ENCODE assay signal across 18 mouse cellular contexts in genomic region chr12:29642915-29643314, GRCm38 (mm10).
DNase-seq lines count a peak whose midpoint lies in the region; ATAC-seq and TF ChIP-seq lines count a peak whose summit lies in the region.
"Had no signal": no experiment of that assay in that cellular context is flagged by ENCODE, and none has a peak within 500 bp of the region (broad histone marks: within the 10 kb centered on the region; RNA-seq: fewer than 3 reads in every experiment).

No protein-coding gene starts in this region.

- no peaks in the 10 kb centered on the region for H3K27me3 ChIP-seq in hindbrain, embryonic 11.5 days (ENCODE audit: control insufficient read depth, insufficient read depth, low read length)
- no peaks in the 10 kb centered on the region for H3K27me3 ChIP-seq in hindbrain, embryonic 10.5 days (ENCODE audit: insufficient read depth, poor library complexity, severe bottlenecking)
- H3K27me3 ChIP-seq in forebrain, embryonic 14.5 days (replicated peaks; ENCODE audit: control insufficient read depth, insufficient read depth, low read length), result no peaks in the 10 kb centered on the region
- no peaks in the 10 kb centered on the region for H3K27me3 ChIP-seq in hindbrain, embryonic 16.5 days (replicated peaks; ENCODE audit: control insufficient read depth, insufficient read depth, low read length)
- H3K27me3 ChIP-seq in midbrain, postnatal 0 days (ENCODE audit: insufficient read depth, low read length), result no peaks in the 10 kb centered on the region
- no peaks in the 10 kb centered on the region for H3K27me3 ChIP-seq in kidney, embryonic 16.5 days (ENCODE audit: insufficient read depth, low read length)
- H3K27me3 ChIP-seq: CH12.LX; heart, embryonic 15.5 days; kidney, embryonic 15.5 days had no signal

- H3K4me1 ChIP-seq in hindbrain, embryonic 11.5 days (replicated peaks; ENCODE audit: control insufficient read depth, insufficient read depth, low read length), result no peaks in the 10 kb centered on the region
- H3K4me1 ChIP-seq in hindbrain, embryonic 10.5 days (replicated peaks), result peaks cover 7% of the 10 kb centered on the region
- peaks cover 15% of the 10 kb centered on the region for H3K4me1 ChIP-seq in forebrain, embryonic 14.5 days (ENCODE audit: control insufficient read depth, insufficient read depth, low read length)
- peaks cover 14% of the 10 kb centered on the region for H3K4me1 ChIP-seq in hindbrain, embryonic 16.5 days (ENCODE audit: control insufficient read depth, insufficient read depth, low read depth, low read length)
- no peaks in the 10 kb centered on the region; the same call in 1 of the 2 replicates for H3K4me1 ChIP-seq in midbrain, postnatal 0 days (ENCODE audit: insufficient read depth, low read length)
- no peaks in the 10 kb centered on the region for H3K4me1 ChIP-seq in kidney, embryonic 16.5 days (ENCODE audit: insufficient read depth, low read length)
- H3K4me1 ChIP-seq: heart, embryonic 15.5 days; kidney, embryonic 15.5 days had no signal

- WGBS in hindbrain, embryonic 11.5 days, result 27% methylated on average over 4 of the region's 4 CpGs
- 28% methylated on average over 4 of the region's 4 CpGs for WGBS in hindbrain, embryonic 10.5 days
- WGBS in forebrain, embryonic 14.5 days, result 1% methylated on average over 4 of the region's 4 CpGs
- WGBS in hindbrain, embryonic 16.5 days, result 19% methylated on average over 4 of the region's 4 CpGs
- WGBS in midbrain, postnatal 0 days, result 8% methylated on average over 4 of the region's 4 CpGs
- WGBS in kidney, embryonic 16.5 days, result 5% methylated on average over 4 of the region's 4 CpGs

- no peak overlapping the region for H3K4me2 ChIP-seq in hindbrain, embryonic 11.5 days (replicated peaks; ENCODE audit: low read depth, low read length)
- H3K4me2 ChIP-seq in forebrain, embryonic 14.5 days (ENCODE audit: low read length), result no peak overlapping the region
- H3K4me2 ChIP-seq in hindbrain, embryonic 16.5 days (ENCODE audit: low read length), result no peak overlapping the region
- no peak overlapping the region for H3K4me2 ChIP-seq in midbrain, postnatal 0 days (ENCODE audit: low read depth, low read length, poor library complexity, severe bottlenecking)
- H3K4me2 ChIP-seq in kidney, embryonic 16.5 days (replicated peaks; ENCODE audit: low read depth, low read length), result no peak overlapping the region
- H3K4me2 ChIP-seq: heart, embryonic 15.5 days; kidney, embryonic 15.5 days; lung, embryonic 14.5 days had no signal

- no peak overlapping the region for H3K9ac ChIP-seq in hindbrain, embryonic 11.5 days (ENCODE audit: low read depth, low read length)
- H3K9ac ChIP-seq in forebrain, embryonic 14.5 days (ENCODE audit: low read length), result no peak overlapping the region; the same call in 1 of the 2 replicates
- 0 out of 2 replicates have a peak overlapping the region, but pooled peaks have one; percentile 35 for H3K9ac ChIP-seq in hindbrain, embryonic 16.5 days (ENCODE audit: low read depth, low read length)
- no peak overlapping the region for H3K9ac ChIP-seq in midbrain, postnatal 0 days (replicated peaks; ENCODE audit: low read length, poor library complexity, severe bottlenecking)
- H3K9ac ChIP-seq in kidney, embryonic 16.5 days (replicated peaks; ENCODE audit: low read length), result no peak overlapping the region
- H3K9ac ChIP-seq: heart, embryonic 15.5 days; kidney, embryonic 15.5 days; lung, embryonic 14.5 days had no signal

- H3K4me3 ChIP-seq in hindbrain, embryonic 11.5 days (ENCODE audit: low read depth, low read length), result no peak overlapping the region
- H3K4me3 ChIP-seq in hindbrain, embryonic 10.5 days, result no peak overlapping the region
- H3K4me3 ChIP-seq in forebrain, embryonic 14.5 days (ENCODE audit: low read depth, low read length), result no peak overlapping the region
- no peak overlapping the region for H3K4me3 ChIP-seq in hindbrain, embryonic 16.5 days (ENCODE audit: low read length)
- H3K4me3 ChIP-seq in midbrain, postnatal 0 days (ENCODE audit: low read depth, low read length), result no peak overlapping the region
- no peak overlapping the region for H3K4me3 ChIP-seq in kidney, embryonic 16.5 days (ENCODE audit: low read length)
- H3K4me3 ChIP-seq: heart, embryonic 15.5 days; kidney, embryonic 15.5 days; myocyte had no signal

- no peaks in the 10 kb centered on the region for H3K9me3 ChIP-seq in hindbrain, embryonic 11.5 days (ENCODE audit: control insufficient read depth, low read length)
- H3K9me3 ChIP-seq in hindbrain, embryonic 10.5 days, result no peaks in the 10 kb centered on the region
- no peaks in the 10 kb centered on the region for H3K9me3 ChIP-seq in forebrain, embryonic 14.5 days (replicated peaks; ENCODE audit: control insufficient read depth, low read length)
- no peaks in the 10 kb centered on the region for H3K9me3 ChIP-seq in hindbrain, embryonic 16.5 days (ENCODE audit: control insufficient read depth, low read length)
- no peaks in the 10 kb centered on the region for H3K9me3 ChIP-seq in midbrain, postnatal 0 days (ENCODE audit: low read length)
- no peaks in the 10 kb centered on the region for H3K9me3 ChIP-seq in kidney, embryonic 16.5 days (ENCODE audit: low read length)
- H3K9me3 ChIP-seq: heart, embryonic 15.5 days; kidney, embryonic 15.5 days had no signal

- intact Hi-C loops in left cerebral cortex, postnatal 25 days (cut with DNase I), result no loop called here

- peak overlapping the region; percentile 54; the same call in 1 of the 2 replicates for H3K27ac ChIP-seq in hindbrain, embryonic 11.5 days (ENCODE audit: low read depth, low read length)
- no peak overlapping the region for H3K27ac ChIP-seq in hindbrain, embryonic 10.5 days
- peak overlapping the region; percentile 79 for H3K27ac ChIP-seq in forebrain, embryonic 14.5 days (ENCODE audit: low read depth, low read length)
- H3K27ac ChIP-seq in hindbrain, embryonic 16.5 days (ENCODE audit: low read depth, low read length), result peak overlapping the region; percentile 73
- peak overlapping the region; percentile 33 for H3K27ac ChIP-seq in midbrain, postnatal 0 days (ENCODE audit: low read depth, low read length)
- H3K27ac ChIP-seq in kidney, embryonic 16.5 days (ENCODE audit: low read length), result no peak overlapping the region
- H3K27ac ChIP-seq: heart, embryonic 15.5 days; kidney, embryonic 15.5 days; macrophage had no signal

- no peak for TF ChIP-seq CTCF in midbrain, postnatal 0 days (IDR thresholded peaks at IDR 0.05)

- ATAC-seq in hindbrain, embryonic 11.5 days (ENCODE audit: low FRiP score), result peak; percentile 74; the same call in 1 of the 2 replicates
- peak; percentile 64; the same call in 1 of the 2 replicates for ATAC-seq in forebrain, embryonic 14.5 days
- peak; percentile 66 for ATAC-seq in hindbrain, embryonic 16.5 days
- ATAC-seq in midbrain, postnatal 0 days (ENCODE audit: low FRiP score), result no peak
- no peak for ATAC-seq in kidney, embryonic 16.5 days (ENCODE audit: low FRiP score, low TSS enrichment)
- ATAC-seq: activated CD4-positive, CD25-positive, alpha-beta regulatory T cell, adult 4 months; inflammation-experienced regulatory T-cells, adult 6 months had no signal

- no peak for DNase-seq in hindbrain, embryonic 11.5 days (ENCODE audit: low spot score)
- DNase-seq in hindbrain, embryonic 10.5 days (ENCODE audit: low spot score), result no peak
- DNase-seq in forebrain, embryonic 14.5 days (ENCODE audit: low spot score), result peak; percentile 77
- peak; percentile 58 for DNase-seq in midbrain, postnatal 0 days (ENCODE audit: low spot score)
- DNase-seq in embryo, embryonic 9.5 days (ENCODE audit: extremely low spot score), result no peak
- no peak for DNase-seq in left cerebral cortex, postnatal 25 days (ENCODE audit: low spot score in 2 of 2)
- DNase-seq: adrenal gland, postnatal 25 days; cerebellum, adult 9-11 months; lung, embryonic 14.5 days had no signal

- H3K36me3 ChIP-seq in hindbrain, embryonic 11.5 days (ENCODE audit: control insufficient read depth, insufficient read depth, low read length), result no peaks in the 10 kb centered on the region
- no peaks in the 10 kb centered on the region for H3K36me3 ChIP-seq in hindbrain, embryonic 10.5 days
- H3K36me3 ChIP-seq in forebrain, embryonic 14.5 days (ENCODE audit: control insufficient read depth, insufficient read depth, low read length), result peaks cover 10% of the 10 kb centered on the region; the same call in 1 of the 2 replicates
- peaks cover 3% of the 10 kb centered on the region for H3K36me3 ChIP-seq in hindbrain, embryonic 16.5 days (ENCODE audit: control insufficient read depth, insufficient read depth, low read length)
- H3K36me3 ChIP-seq in midbrain, postnatal 0 days (ENCODE audit: insufficient read depth, low read length), result peaks cover 3% of the 10 kb centered on the region; the same call in 1 of the 2 replicates
- no peaks in the 10 kb centered on the region for H3K36me3 ChIP-seq in kidney, embryonic 16.5 days (ENCODE audit: insufficient read depth, low read length)
- H3K36me3 ChIP-seq: heart, embryonic 15.5 days; kidney, embryonic 15.5 days had no signal

Comparison
In these comparisons a context has a peak if more than half of its experiments do, and no peak if none do; other contexts are left out.
1. H3K27ac ChIP-seq: peak in hindbrain, embryonic 11.5 days (single experiment), forebrain, embryonic 14.5 days (single experiment), hindbrain, embryonic 16.5 days (single experiment) and midbrain, postnatal 0 days (single experiment); none in hindbrain, embryonic 10.5 days (single experiment) and kidney, embryonic 16.5 days (single experiment).
2. ATAC-seq: peak in hindbrain, embryonic 11.5 days (single experiment), forebrain, embryonic 14.5 days (single experiment) and hindbrain, embryonic 16.5 days (single experiment); none in midbrain, postnatal 0 days (single experiment) and kidney, embryonic 16.5 days (single experiment).
3. DNase-seq: peak in forebrain, embryonic 14.5 days (single experiment) and midbrain, postnatal 0 days (single experiment); none in hindbrain, embryonic 11.5 days (single experiment), hindbrain, embryonic 10.5 days (single experiment), embryo, embryonic 9.5 days (single experiment) and left cerebral cortex, postnatal 25 days (0 of 2).